Mouse (Mus musculus) spleen, adult 12 weeks (tissue): ENCODE results near the gene Gch1.
"Not testable (repeated sequence)": the region's sequence is repeated elsewhere in the genome, so short reads cannot be mapped to it uniquely, and the experiment has no call there.

Experiments
- DNase-seq: peaks from one replicate; pipeline ENCODE4 v3.0.0; 2022; ENCODE audit warnings: low spot score

The Gch1 gene

GRCm38 (mm10) chr14:47165117-47165516 is 24.1 kb downstream of the Gch1 start:
- no peak for DNase-seq

GRCm38 (mm10) chr14:47161921-47162427 is 27.2 kb downstream of the Gch1 start:
- DNase-seq = no peak

GRCm38 (mm10) chr14:47160051-47160640 is 29.1 kb downstream of the Gch1 start:
- no peak for DNase-seq

- no peak for DNase-seq
These were observed 34.9 kb downstream of the Gch1 start for GRCm38 (mm10) chr14:47154303-47154702.

- no peak for DNase-seq
These were observed 37.9 kb downstream of the Gch1 start for GRCm38 (mm10) chr14:47151306-47151705.

- DNase-seq = no peak
These were observed 44.9 kb downstream of the Gch1 start for GRCm38 (mm10) chr14:47144326-47144725.

GRCm38 (mm10) chr14:47138853-47139252 is 50.4 kb downstream of the Gch1 start:
- DNase-seq = no peak

GRCm38 (mm10) chr14:47136637-47137036 is 52.6 kb downstream of the Gch1 start:
- DNase-seq = no peak

- DNase-seq = no peak
These were observed 55.3 kb downstream of the Gch1 start for GRCm38 (mm10) chr14:47133948-47134347.

- no peak for DNase-seq
These were observed 61.2 kb downstream of the Gch1 start for GRCm38 (mm10) chr14:47127987-47128386.

- no peak for DNase-seq
These were observed 71.7 kb downstream of the Gch1 start for GRCm38 (mm10) chr14:47117522-47117921.

- DNase-seq = no peak
These were observed 73.0 kb downstream of the Gch1 start for GRCm38 (mm10) chr14:47116062-47116762.

- no peak for DNase-seq
These were observed 74.1 kb downstream of the Gch1 start for GRCm38 (mm10) chr14:47115154-47115553.

- DNase-seq = no peak
These were observed 77.9 kb downstream of the Gch1 start for GRCm38 (mm10) chr14:47111341-47111740.

- DNase-seq = not testable (repeated sequence)
These were observed 78.8 kb downstream of the Gch1 start for GRCm38 (mm10) chr14:47110391-47110790.

GRCm38 (mm10) chr14:47107461-47107860 is 81.8 kb downstream of the Gch1 start:
- no peak for DNase-seq

- DNase-seq = no peak
These were observed 83.5 kb downstream of the Gch1 start for GRCm38 (mm10) chr14:47105755-47106154.

- no peak for DNase-seq
These were observed 84.0 kb downstream of the Gch1 start for GRCm38 (mm10) chr14:47105174-47105557.

GRCm38 (mm10) chr14:47104246-47105173 is 84.7 kb downstream of the Gch1 start:
- DNase-seq = no peak
